Mouse (Mus musculus) kidney, postnatal 36 days (tissue): ENCODE results near the gene Xpa.

Experiments
- DNase-seq, 2 experiments: peaks; one replicate each; pipeline ENCODE4 v3.0.0; 2021 to 2022; ENCODE audit warnings: mixed read lengths in 2 of 2

Xpa gene

GRCm38 (mm10) chr4:46195781-46196487 lies at the start of gene Xpa:
Xpa (minus strand) TSS chr4:46196311.
- peak; percentile 96 to 98 for DNase-seq

DNA sequence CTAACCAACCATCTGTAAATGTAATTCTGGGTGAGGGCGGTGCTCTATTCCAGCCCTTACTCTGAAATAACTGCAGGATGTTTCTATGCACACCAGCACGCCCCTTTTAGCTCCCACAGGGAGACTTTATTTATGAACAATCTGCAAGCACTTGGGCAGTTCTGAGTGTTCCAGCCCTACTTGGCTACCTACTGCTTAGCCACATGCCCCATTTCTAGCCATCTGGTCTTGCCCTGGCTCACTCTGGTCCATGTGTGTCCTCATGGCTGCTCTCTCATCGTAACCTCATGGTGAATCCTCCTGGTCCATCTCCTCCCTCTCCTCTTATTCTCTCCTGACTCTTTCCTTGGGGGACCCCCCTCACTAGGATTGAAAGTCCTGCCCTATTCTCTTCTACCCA lies 39.8 kb upstream of the Xpa start:
- DNase-seq = no peak

DNA sequence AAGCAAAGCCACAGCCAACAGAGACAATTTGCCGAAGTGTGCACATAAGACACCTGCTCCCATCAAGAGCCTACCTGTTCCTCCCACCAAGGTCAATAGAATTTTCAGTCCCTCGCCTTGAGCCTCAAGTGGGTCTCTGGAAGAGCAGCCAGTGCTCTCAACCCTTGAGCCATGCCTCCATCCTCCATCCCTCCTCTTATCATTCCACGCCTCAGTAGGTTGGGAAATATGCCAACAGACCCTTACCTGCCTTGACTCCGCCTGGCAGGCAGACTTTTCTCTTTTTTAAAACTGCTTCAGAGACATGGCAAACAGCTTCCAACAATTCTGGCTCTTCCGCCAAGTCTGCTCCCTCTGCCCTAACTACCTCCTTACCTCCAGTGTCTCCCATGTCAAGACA lies 38.6 kb upstream of the Xpa start:
- no peak for DNase-seq

- DNase-seq = no peak
Measured at GRCm38 (mm10) chr4:46226972-46227535, 30.9 kb upstream of the Xpa start.

DNA sequence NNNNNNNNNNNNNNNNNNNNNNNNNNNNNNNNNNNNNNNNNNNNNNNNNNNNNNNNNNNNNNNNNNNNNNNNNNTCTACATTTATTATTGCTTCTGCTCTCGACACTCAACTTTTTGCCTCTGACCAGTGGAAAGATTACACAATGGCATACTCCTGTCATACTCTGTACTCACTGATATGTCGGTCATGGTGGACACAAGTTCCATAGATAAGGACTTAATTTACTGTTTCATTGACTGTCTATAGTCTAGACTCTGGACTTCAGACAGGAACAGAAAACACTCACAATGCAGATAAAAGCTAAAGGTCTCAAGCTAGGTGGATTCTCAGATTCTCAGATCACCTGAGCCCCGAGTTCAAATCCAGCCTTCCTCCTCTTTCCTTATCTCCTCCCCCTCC lies 25.0 kb upstream of the Xpa start:
- no peak for DNase-seq

GRCm38 (mm10) chr4:46202562-46203126 lies 6.5 kb upstream of the Xpa start:
- DNase-seq = peak in 1 of 2 experiments; percentile 11

- DNase-seq = peak; percentile 81 to 82
Measured at GRCm38 (mm10) chr4:46201834-46202561, 5.9 kb upstream of the Xpa start.

DNA sequence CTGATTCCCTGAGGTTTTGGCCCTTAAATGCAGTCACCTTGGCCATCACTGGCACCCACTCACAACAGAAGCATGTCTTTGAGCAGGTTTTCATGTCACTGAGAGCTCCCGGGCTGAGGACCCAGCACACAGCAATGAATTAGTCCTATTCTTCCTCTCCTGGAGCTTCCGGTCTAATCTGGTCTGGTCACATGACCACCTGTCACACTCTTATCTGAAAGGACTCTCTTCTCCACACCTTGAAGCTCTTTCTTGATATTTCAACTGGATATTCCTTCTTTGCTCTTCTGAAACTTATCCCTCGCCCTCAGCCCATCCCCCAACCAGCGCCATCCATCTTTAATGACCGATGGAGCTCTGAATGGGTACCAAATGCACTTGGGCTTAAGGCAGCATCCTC lies 2.0 kb upstream of the Xpa start:
- no peak for DNase-seq

GRCm38 (mm10) chr4:46196513-46196912 lies 402 bp upstream of the Xpa start:
- DNase-seq = no peak

DNA sequence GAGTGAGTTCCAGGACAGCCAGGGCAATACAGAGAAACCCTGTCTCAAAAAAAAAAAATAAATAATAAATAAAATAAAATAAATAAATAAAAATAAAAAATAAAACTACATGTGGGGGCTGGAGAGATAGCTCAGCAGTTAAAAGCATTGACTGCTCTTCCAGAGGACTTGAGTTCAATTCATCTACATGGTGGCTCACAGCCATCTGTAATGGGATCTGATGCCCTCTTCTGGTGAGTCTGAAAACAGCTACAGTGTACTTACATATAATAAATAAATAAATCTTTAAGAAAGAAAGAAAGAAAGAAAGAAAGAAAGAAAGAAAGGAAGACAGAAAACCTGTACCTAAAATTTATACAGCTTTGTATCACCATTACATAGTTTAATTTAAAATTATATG lies 4.1 kb downstream of the Xpa start:
- peak; percentile 41 to 44 for DNase-seq

- DNase-seq = no peak
Measured at GRCm38 (mm10) chr4:46186466-46186865, 9.6 kb downstream of the Xpa start.

GRCm38 (mm10) chr4:46185890-46186289 lies 10.2 kb downstream of the Xpa start:
- DNase-seq = no peak

- no peak for DNase-seq
Measured at GRCm38 (mm10) chr4:46185423-46185822, 10.7 kb downstream of the Xpa start.

GRCm38 (mm10) chr4:46182181-46182580 lies 13.9 kb downstream of the Xpa start:
- no peak for DNase-seq

GRCm38 (mm10) chr4:46181168-46181567 lies 14.9 kb downstream of the Xpa start:
- no peak for DNase-seq

- no peak for DNase-seq
Measured at GRCm38 (mm10) chr4:46177496-46177895, 18.6 kb downstream of the Xpa start.

- no peak for DNase-seq
Measured at GRCm38 (mm10) chr4:46177018-46177417, 19.1 kb downstream of the Xpa start.

DNA sequence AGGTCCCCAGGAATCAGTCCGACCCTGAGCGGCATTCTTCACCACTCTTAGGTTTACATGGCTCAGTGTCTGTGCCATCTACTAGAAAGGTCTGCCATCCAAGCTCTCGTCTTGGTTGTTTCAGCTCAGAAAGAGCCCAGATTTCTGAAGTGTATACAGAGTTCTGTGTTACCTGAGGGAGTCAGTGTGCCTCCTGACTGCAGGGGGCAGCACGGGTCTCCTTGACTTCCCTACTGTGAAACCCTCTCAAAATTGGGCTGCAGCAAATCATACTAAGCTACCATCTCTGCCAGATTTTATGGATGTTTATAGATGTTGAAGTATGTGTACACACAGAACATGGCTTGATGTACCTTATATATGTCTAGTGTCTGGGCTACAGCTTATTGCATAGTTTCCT lies 19.8 kb downstream of the Xpa start:
- DNase-seq = peak in 1 of 2 experiments; percentile 28

GRCm38 (mm10) chr4:46171761-46172160 lies 24.4 kb downstream of the Xpa start:
- no peak for DNase-seq

- no peak for DNase-seq
Measured at GRCm38 (mm10) chr4:46165831-46166230, 30.3 kb downstream of the Xpa start.

DNA sequence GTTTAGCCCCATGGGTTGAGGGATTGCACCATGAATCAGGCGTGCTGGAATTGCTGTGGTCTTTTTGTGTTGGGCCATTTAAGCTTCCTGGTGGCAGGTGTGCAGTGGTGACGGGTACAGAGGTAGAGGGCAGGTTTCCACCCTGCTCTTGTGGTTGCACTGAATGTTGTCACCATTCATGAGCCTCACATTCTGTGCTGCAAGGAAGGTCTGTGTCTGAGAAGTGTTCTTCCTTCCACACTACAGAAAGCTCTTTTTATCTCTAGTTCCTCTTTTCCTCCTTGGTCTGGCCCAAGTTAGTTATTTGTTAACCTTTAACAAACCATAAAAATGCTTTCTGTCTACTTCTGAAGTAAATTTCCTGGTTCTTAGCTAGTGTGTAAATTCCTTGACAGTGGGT lies 32.1 kb downstream of the Xpa start:
- no peak for DNase-seq

GRCm38 (mm10) chr4:46151903-46152544 lies 44.1 kb downstream of the Xpa start:
- DNase-seq = no peak

DNA sequence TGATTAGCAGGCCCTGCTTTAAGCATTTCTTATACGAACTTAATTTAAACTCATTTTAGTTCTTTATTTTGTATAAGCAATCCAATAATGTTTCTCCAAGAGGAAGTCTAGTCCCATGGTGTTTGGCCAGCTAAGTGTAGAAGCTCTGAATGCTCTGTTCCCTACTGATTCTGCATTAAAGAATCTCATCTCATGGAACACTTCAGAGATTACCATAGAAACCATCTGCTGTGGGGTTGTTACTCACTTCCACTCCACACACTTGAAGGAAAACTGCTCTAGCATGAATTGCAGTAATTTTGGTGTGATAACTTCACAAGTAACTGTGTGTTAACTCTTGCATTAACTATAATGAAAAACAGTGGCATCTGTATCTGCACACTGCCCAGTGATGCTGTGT lies 49.2 kb downstream of the Xpa start:
- DNase-seq = no peak
